22 mouse cellular contexts compared by ENCODE assay signal in genomic region chr9:62382519-62383084, GRCm38 (mm10). TPM values are rescaled to one million over a fixed set of nuclear protein-coding genes. Genes with fewer than 3 reads are reported as not detected.
DNase-seq lines count a peak whose midpoint lies in the region; ATAC-seq and TF ChIP-seq lines count a peak whose summit lies in the region.
"Had no signal": no experiment of that assay in that cellular context is flagged by ENCODE, and none has a peak within 500 bp of the region (broad histone marks: within the 10 kb centered on the region; RNA-seq: fewer than 3 reads in every experiment).

No protein-coding gene starts in this region.

- no peak for DNase-seq in forebrain, postnatal 0 days
- no peak for DNase-seq in heart, adult 8-10 months (ENCODE audit: low spot score)
- DNase-seq in lung, adult 18-20 months = no peak
- DNase-seq in MN1 (ENCODE audit: low spot score) = no peak
- DNase-seq: adrenal gland, adult 8-10 months; B cell, adult 2 months; cerebellum, adult 2 months; gastrocnemius, postnatal 10 days; kidney, adult 2 months; left cerebral cortex, postnatal 4 days; thymus, adult 18-20 months; thymus, postnatal 36 days had no signal

- no peaks in the 10 kb centered on the region for H3K9me3 ChIP-seq in forebrain, postnatal 0 days (ENCODE audit: low read length)
- H3K9me3 ChIP-seq in forebrain, embryonic 15.5 days = no peaks in the 10 kb centered on the region
- no peaks in the 10 kb centered on the region for H3K9me3 ChIP-seq in heart, embryonic 16.5 days (replicated peaks; ENCODE audit: control insufficient read depth, low read length)
- H3K9me3 ChIP-seq in lung, embryonic 15.5 days = no peaks in the 10 kb centered on the region
- H3K9me3 ChIP-seq: embryonic facial prominence, embryonic 12.5 days; G1E; hindbrain, embryonic 12.5 days; limb, embryonic 15.5 days; midbrain, embryonic 10.5 days had no signal

- peak; percentile 69 for ATAC-seq in forebrain, postnatal 0 days
- no peak for ATAC-seq in forebrain, embryonic 15.5 days (replicated peaks)
- no peak for ATAC-seq in heart, embryonic 16.5 days (replicated peaks; ENCODE audit: extremely low read depth, insufficient read depth, low FRiP score)
- ATAC-seq in lung, embryonic 15.5 days (ENCODE audit: borderline replicate concordance, extremely low read depth, low FRiP score, low TSS enrichment) = no peak

- TF ChIP-seq CTCF in forebrain, postnatal 0 days (IDR thresholded peaks at IDR 0.05; ENCODE audit: low read depth) = no peak

- H3K4me3 ChIP-seq in forebrain, postnatal 0 days (ENCODE audit: low read depth, low read length) = no peak overlapping the region
- H3K4me3 ChIP-seq in forebrain, embryonic 15.5 days = no peak overlapping the region
- H3K4me3 ChIP-seq in heart, embryonic 16.5 days (ENCODE audit: low read length) = no peak overlapping the region
- no peak overlapping the region for H3K4me3 ChIP-seq in lung, embryonic 15.5 days
- H3K4me3 ChIP-seq: embryonic facial prominence, embryonic 12.5 days; hindbrain, embryonic 12.5 days; limb, embryonic 15.5 days; midbrain, embryonic 10.5 days had no signal

- H3K4me1 ChIP-seq in forebrain, postnatal 0 days (ENCODE audit: insufficient read depth) = no peaks in the 10 kb centered on the region
- 0 out of 2 replicates have a peak, but pooled peaks cover 2% of the 10 kb centered on the region for H3K4me1 ChIP-seq in forebrain, embryonic 15.5 days
- peaks cover 27% of the 10 kb centered on the region for H3K4me1 ChIP-seq in heart, embryonic 16.5 days (ENCODE audit: control insufficient read depth, insufficient read depth, low read length)
- peaks cover 17% of the 10 kb centered on the region; the same call in 1 of the 2 replicates for H3K4me1 ChIP-seq in lung, embryonic 15.5 days
- H3K4me1 ChIP-seq: embryonic facial prominence, embryonic 12.5 days; hindbrain, embryonic 12.5 days; limb, embryonic 15.5 days had no signal

- no peaks in the 10 kb centered on the region for H3K27me3 ChIP-seq in forebrain, postnatal 0 days (ENCODE audit: insufficient read depth, low read length)
- no peaks in the 10 kb centered on the region for H3K27me3 ChIP-seq in forebrain, embryonic 15.5 days
- no peaks in the 10 kb centered on the region for H3K27me3 ChIP-seq in heart, embryonic 16.5 days (ENCODE audit: control insufficient read depth, insufficient read depth, low read length)
- no peaks in the 10 kb centered on the region for H3K27me3 ChIP-seq in lung, embryonic 15.5 days
- H3K27me3 ChIP-seq: CH12.LX; embryonic facial prominence, embryonic 12.5 days; hindbrain, embryonic 12.5 days; limb, embryonic 15.5 days had no signal

- 0 out of 2 replicates have a peak overlapping the region, but pooled peaks have one; percentile 9 for H3K27ac ChIP-seq in forebrain, postnatal 0 days (ENCODE audit: low read depth, low read length)
- no peak overlapping the region for H3K27ac ChIP-seq in forebrain, embryonic 15.5 days (replicated peaks)
- H3K27ac ChIP-seq in heart, embryonic 16.5 days (ENCODE audit: low read length) = peak overlapping the region; percentile 82; the same call in 1 of the 2 replicates
- 0 out of 2 replicates have a peak overlapping the region, but pooled peaks have one; percentile 57 for H3K27ac ChIP-seq in lung, embryonic 15.5 days
- H3K27ac ChIP-seq: embryonic facial prominence, embryonic 12.5 days; limb, embryonic 15.5 days; liver, embryonic 14.5 days; midbrain, embryonic 10.5 days had no signal

- peaks cover 27% of the 10 kb centered on the region for H3K36me3 ChIP-seq in forebrain, postnatal 0 days (ENCODE audit: insufficient read depth)
- H3K36me3 ChIP-seq in forebrain, embryonic 15.5 days = peaks cover 24% of the 10 kb centered on the region
- peaks cover 18% of the 10 kb centered on the region for H3K36me3 ChIP-seq in heart, embryonic 16.5 days (ENCODE audit: control insufficient read depth, insufficient read depth)
- peaks cover 25% of the 10 kb centered on the region for H3K36me3 ChIP-seq in lung, embryonic 15.5 days

- no peak overlapping the region for H3K9ac ChIP-seq in forebrain, postnatal 0 days
- no peak overlapping the region for H3K9ac ChIP-seq in forebrain, embryonic 15.5 days (replicated peaks)
- no peak overlapping the region for H3K9ac ChIP-seq in heart, embryonic 16.5 days (ENCODE audit: low read length)
- H3K9ac ChIP-seq in lung, embryonic 15.5 days = no peak overlapping the region
- H3K9ac ChIP-seq: embryonic facial prominence, embryonic 12.5 days; hindbrain, embryonic 12.5 days; limb, embryonic 15.5 days; liver, embryonic 14.5 days had no signal

- no peak overlapping the region for H3K4me2 ChIP-seq in forebrain, postnatal 0 days (ENCODE audit: low read depth)
- H3K4me2 ChIP-seq in forebrain, embryonic 15.5 days (replicated peaks) = no peak overlapping the region
- H3K4me2 ChIP-seq in heart, embryonic 16.5 days (ENCODE audit: low read depth, low read length) = no peak overlapping the region
- H3K4me2 ChIP-seq in lung, embryonic 15.5 days = no peak overlapping the region
- H3K4me2 ChIP-seq: embryonic facial prominence, embryonic 12.5 days; hindbrain, embryonic 12.5 days; limb, embryonic 15.5 days had no signal

- 49% methylated on average over 10 of the region's 10 CpGs for WGBS in forebrain, postnatal 0 days
- WGBS in forebrain, embryonic 15.5 days = 61% methylated on average over 10 of the region's 10 CpGs
- WGBS in heart, embryonic 16.5 days = 67% methylated on average over 10 of the region's 10 CpGs
- 60% methylated on average over 10 of the region's 10 CpGs for WGBS in lung, embryonic 15.5 days

RNA-seq across cellular contexts. Expression of gene Anp32a, which starts 41.5 kb away (rescaled TPM):
- total RNA-seq in forebrain, postnatal 0 days (2014; rRNA removed) = 130 and 140 TPM in 2 replicates
- 96.1 and 110 TPM in 2 replicates for polyA plus RNA-seq in forebrain, postnatal 0 days (2015; fragmentation: Nextera tagmentation; extraction: Ambion mirVana)
- polyA plus RNA-seq in forebrain, embryonic 15.5 days (2015; fragmentation: Nextera tagmentation; extraction: Ambion mirVana) = 168 and 174 TPM in 2 replicates
- polyA plus RNA-seq in heart, embryonic 16.5 days (2015; fragmentation: Nextera tagmentation; extraction: Ambion mirVana) = 141 and 176 TPM in 2 replicates
- 100 to 1,000 TPM; 196 to 226 (median 214) TPM for total RNA-seq in heart, adult 8-10 months (2022)
- 182 and 184 TPM in 2 replicates for polyA plus RNA-seq in lung, embryonic 15.5 days (2015; fragmentation: Nextera tagmentation; extraction: Ambion mirVana)
